16 mouse cellular contexts compared by ENCODE assay signal in genomic region chr2:26424541-26424940, GRCm38 (mm10).
"Had no signal": no experiment of that assay in that cellular context is flagged by ENCODE, and none has a peak within 500 bp of the region (broad histone marks: within the 10 kb centered on the region; RNA-seq: fewer than 3 reads in every experiment).

No protein-coding gene starts in this region.

- H3K4me3 ChIP-seq: neural tube, embryonic 13.5 days; neural tube, embryonic 15.5 days; stomach, embryonic 15.5 days had no signal

- DNase-seq: retina, postnatal 1 day; right cerebral cortex, adult 18-20 months; right cerebral cortex, postnatal 14 days; right cerebral cortex, postnatal 25 days; right cerebral cortex, postnatal 4 days; spleen, adult 18-20 months; thymus, adult 18-20 months; thymus, adult 2 months; thymus, postnatal 14 days; thymus, postnatal 25 days; thymus, postnatal 36 days; thymus, postnatal 4 days had no signal

- H3K9me3 ChIP-seq: neural tube, embryonic 13.5 days; neural tube, embryonic 15.5 days; stomach, embryonic 15.5 days had no signal

- H3K27ac ChIP-seq: neural tube, embryonic 13.5 days; neural tube, embryonic 15.5 days; stomach, embryonic 15.5 days; stomach, postnatal 0 days had no signal

- H3K27me3 ChIP-seq: neural tube, embryonic 13.5 days; neural tube, embryonic 15.5 days; stomach, embryonic 15.5 days had no signal

- H3K4me1 ChIP-seq: neural tube, embryonic 13.5 days; neural tube, embryonic 15.5 days; stomach, embryonic 15.5 days had no signal
